Mouse (Mus musculus) neural tube, embryonic 11.5 days (tissue): ENCODE results near the gene Hmcn2. TPM values are rescaled to one million over a fixed set of nuclear protein-coding genes. Genes with fewer than 3 reads are reported as not detected.

Source experiments
- ATAC-seq: fragments of 200-750 bp; cut with Nextera tagmentation; 2 replicates; pipeline ENCODE4 v1.8.0; 2017; ENCODE audit warnings: moderate number of reproducible peaks, mild to moderate bottlenecking, moderate TSS enrichment, moderate library complexity; ENCODE audit not compliant: insufficient read depth, low FRiP score, low TSS enrichment
- DNase-seq: peaks from one replicate; pipeline ENCODE4 v3.0.0-alpha.2; 2015; ENCODE audit warnings: low spot score
- H3K27ac ChIP-seq: fragments of 300-500 bp; sonication (generic); 2 replicates; pipeline ENCODE4 v1.5.1; 2014; ENCODE audit warnings: low read depth, mild to moderate bottlenecking, low read length
- H3K27me3 ChIP-seq: fragments of 300-500 bp; sonication (generic); 2 replicates; pipeline ENCODE4 v1.6.1; 2014; ENCODE audit warnings: mild to moderate bottlenecking, low read length, mixed read lengths; ENCODE audit not compliant: control insufficient read depth, insufficient read depth
- H3K36me3 ChIP-seq: fragments of 300-500 bp; sonication (generic); 2 replicates; pipeline ENCODE4 v1.6.1; 2014; ENCODE audit warnings: mild to moderate bottlenecking, low read length, moderate library complexity, mixed read lengths; ENCODE audit not compliant: control insufficient read depth, insufficient read depth
- H3K4me1 ChIP-seq: fragments of 300-500 bp; sonication (generic); 2 replicates; pipeline ENCODE4 v1.6.1; 2014; ENCODE audit warnings: low read length, mixed read lengths; ENCODE audit not compliant: control insufficient read depth, insufficient read depth
- H3K4me2 ChIP-seq: fragments of 300-500 bp; sonication (generic); 2 replicates; pipeline ENCODE4 v1.6.1; 2014; ENCODE audit warnings: low read depth, mild to moderate bottlenecking, moderate library complexity
- H3K4me3 ChIP-seq: fragments of 300-500 bp; sonication (generic); 2 replicates; pipeline ENCODE4 v1.5.1; 2014; ENCODE audit warnings: low read depth, low read length
- H3K9ac ChIP-seq: fragments of 300-500 bp; sonication (generic); 2 replicates; pipeline ENCODE4 v1.6.1; 2014; ENCODE audit warnings: mild to moderate bottlenecking, low read length
- H3K9me3 ChIP-seq: fragments of 300-500 bp; sonication (generic); 2 replicates; pipeline ENCODE4 v1.6.1; 2016; ENCODE audit warnings: low read length; ENCODE audit not compliant: control insufficient read depth
- WGBS: fragments of 180-500 bp; shearing (Covaris S2); extraction: QIAGEN DNeasy Blood & Tissue Kit; methylation state at CpG from one replicate; pipeline ENCODE4 v1.1.7; 2014; 5-methylcytosine and 5-hydroxymethylcytosine counted together
- polyA plus RNA-seq: library from polyadenylated mRNA; unstranded; fragments of >200 nt; fragmentation: Nextera tagmentation; extraction: Ambion mirVana; gene quantifications from 2 replicates; pipeline ENCODE4 v1.2.1, GENCODE M21; 2014

The Hmcn2 gene
- polyA plus RNA-seq, 1 experiment from 2014 or later, result 0.17 TPM

DNA sequence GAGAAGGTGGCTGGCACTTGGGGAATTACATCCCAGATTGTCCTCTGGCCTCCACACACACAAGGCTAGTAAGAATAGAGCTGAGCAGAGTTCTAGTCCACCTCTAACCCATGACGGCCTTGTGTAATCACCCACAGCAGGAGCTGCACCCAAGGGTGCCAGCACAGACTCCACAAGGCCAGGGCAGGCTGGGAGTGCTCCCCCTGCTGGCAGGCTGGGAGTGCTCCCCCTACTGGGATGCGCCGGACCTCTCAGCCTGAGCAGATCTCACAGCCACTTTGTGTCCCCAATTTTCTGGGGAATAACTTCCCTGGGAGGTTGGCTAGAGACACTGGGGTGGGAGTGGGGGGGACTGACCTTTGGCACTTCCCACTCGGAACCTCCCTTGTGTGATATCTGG lies 68.7 kb downstream of the Hmcn2 start:
- ATAC-seq (no peak), DNase-seq (peak; percentile 43)
- Histone ChIP-seq H3K9me3 (no peaks in the 10 kb centered on the region), H3K27ac (no peak overlapping the region), H3K4me2 (no peak overlapping the region), H3K9ac (no peak overlapping the region), H3K4me3 (no peak overlapping the region), H3K36me3 (no peaks in the 10 kb centered on the region), H3K4me1 (no peaks in the 10 kb centered on the region), H3K27me3 (no peaks in the 10 kb centered on the region)
- WGBS, result 25% methylated on average over 4 of the region's 4 CpGs

DNA sequence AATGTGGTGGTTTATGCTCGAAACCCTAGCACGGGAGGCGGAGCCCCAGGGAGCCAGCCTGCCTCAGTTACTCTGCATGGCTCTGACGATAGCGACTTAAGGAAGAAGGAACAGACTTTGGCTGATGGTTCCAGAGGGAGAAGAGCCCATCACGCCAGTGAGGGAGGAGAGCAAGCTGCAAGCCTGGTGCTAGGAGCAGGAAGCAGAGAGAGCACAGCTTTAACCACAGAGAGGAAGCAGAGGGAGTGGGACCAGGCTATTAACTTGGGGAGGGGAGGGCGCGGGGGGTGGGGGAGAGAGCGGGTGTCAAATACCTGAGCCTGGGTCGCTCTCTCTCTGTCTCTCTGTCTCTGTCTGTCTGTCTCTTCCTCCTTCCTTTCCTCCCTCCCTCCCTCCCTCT lies 102.8 kb downstream of the Hmcn2 start:
- WGBS, result 52% methylated on average over 10 of the region's 10 CpGs
- H3K4me1 ChIP-seq, result no peaks in the 10 kb centered on the region
- no peak overlapping the region for H3K9ac ChIP-seq
- no peak overlapping the region for H3K4me2 ChIP-seq
- no peak overlapping the region for H3K4me3 ChIP-seq
- no peaks in the 10 kb centered on the region for H3K27me3 ChIP-seq
- DNase-seq, result no peak
- H3K9me3 ChIP-seq, result no peaks in the 10 kb centered on the region
- H3K27ac ChIP-seq, result no peak overlapping the region
- ATAC-seq, result no peak
- no peaks in the 10 kb centered on the region for H3K36me3 ChIP-seq

DNA sequence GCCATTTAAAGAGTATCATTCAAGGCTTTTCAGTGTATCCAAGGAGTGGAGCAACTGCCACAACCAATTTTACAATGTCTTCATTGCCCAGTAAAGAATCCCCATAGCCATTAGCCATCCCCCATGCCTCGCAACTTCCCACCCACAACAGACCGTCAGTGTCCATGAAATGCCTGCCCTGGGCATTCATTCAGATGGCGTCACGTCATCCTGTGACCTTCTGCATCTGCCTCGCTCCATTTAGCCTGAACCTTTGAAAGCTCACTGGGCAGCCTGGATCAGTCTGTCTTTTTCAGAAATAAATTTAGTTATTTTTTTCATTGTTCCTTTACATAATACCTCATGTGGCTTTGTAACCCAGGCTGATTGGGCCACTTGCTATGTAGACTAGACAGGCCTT lies 103.8 kb downstream of the Hmcn2 start:
- Histone ChIP-seq H3K4me1 (no peaks in the 10 kb centered on the region), H3K27ac (no peak overlapping the region), H3K4me3 (no peak overlapping the region), H3K9me3 (no peaks in the 10 kb centered on the region), H3K27me3 (no peaks in the 10 kb centered on the region), H3K9ac (no peak overlapping the region), H3K4me2 (no peak overlapping the region), H3K36me3 (no peaks in the 10 kb centered on the region)
- WGBS, result 51% methylated on average over 5 of the region's 5 CpGs
- DNase-seq (no peak), ATAC-seq (no peak)

DNA sequence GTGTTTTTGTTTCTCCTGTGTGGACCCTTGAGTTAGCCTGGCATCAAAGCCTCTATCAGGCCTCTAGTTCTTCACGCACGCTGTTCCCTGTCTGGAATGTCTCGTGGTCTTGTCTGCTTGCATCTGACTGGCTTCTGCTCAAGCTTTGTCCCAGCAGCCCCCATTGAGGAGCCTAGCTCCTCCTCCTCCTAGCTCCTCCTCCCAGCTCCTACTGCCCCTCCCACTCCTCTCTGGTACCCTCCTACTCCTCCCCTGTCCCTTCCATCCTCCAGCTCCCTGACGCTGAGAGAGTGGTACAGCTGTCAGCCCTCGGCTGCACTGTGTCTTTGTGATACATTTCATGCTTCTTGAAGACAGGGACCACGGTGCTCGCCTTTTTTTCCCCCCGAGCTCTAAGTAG lies 104.4 kb downstream of the Hmcn2 start:
- H3K27ac ChIP-seq, result no peak overlapping the region
- no peaks in the 10 kb centered on the region for H3K9me3 ChIP-seq
- no peaks in the 10 kb centered on the region for H3K4me1 ChIP-seq
- H3K4me2 ChIP-seq, result no peak overlapping the region
- no peak overlapping the region for H3K4me3 ChIP-seq
- no peaks in the 10 kb centered on the region for H3K36me3 ChIP-seq
- ATAC-seq, result peak; percentile 60; the same call in 1 of the 2 replicates
- H3K9ac ChIP-seq, result no peak overlapping the region
- DNase-seq, result peak; percentile 62
- H3K27me3 ChIP-seq, result no peaks in the 10 kb centered on the region
- 23% methylated on average over 8 of the region's 8 CpGs for WGBS

DNA sequence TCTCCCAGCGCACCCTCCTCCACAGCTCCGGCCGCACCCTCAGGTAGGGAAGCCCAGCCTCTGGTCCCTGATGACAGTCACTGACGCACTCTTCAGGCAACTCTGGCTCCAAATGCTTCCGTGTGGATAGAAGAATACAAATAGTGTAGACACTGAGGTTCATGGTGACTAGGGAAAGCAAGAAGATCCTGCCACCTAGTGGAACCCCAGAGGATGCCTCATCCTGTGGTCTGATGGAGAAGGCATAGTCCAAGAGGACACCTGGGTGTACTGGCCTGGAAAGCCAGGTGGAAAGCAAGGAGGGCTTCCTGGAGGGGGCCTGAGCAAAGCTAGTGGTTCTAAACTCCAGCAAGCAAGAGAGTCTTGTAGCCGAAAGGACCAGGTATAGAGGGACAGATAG lies 106.7 kb downstream of the Hmcn2 start:
- no peaks in the 10 kb centered on the region for H3K27me3 ChIP-seq
- no peak for DNase-seq
- no peaks in the 10 kb centered on the region for H3K9me3 ChIP-seq
- no peaks in the 10 kb centered on the region for H3K36me3 ChIP-seq
- ATAC-seq, result no peak
- H3K4me2 ChIP-seq, result no peak overlapping the region
- no peak overlapping the region for H3K27ac ChIP-seq
- no peaks in the 10 kb centered on the region for H3K4me1 ChIP-seq
- WGBS, result 81% methylated on average over 6 of the region's 6 CpGs
- H3K9ac ChIP-seq, result no peak overlapping the region
- no peak overlapping the region for H3K4me3 ChIP-seq

DNA sequence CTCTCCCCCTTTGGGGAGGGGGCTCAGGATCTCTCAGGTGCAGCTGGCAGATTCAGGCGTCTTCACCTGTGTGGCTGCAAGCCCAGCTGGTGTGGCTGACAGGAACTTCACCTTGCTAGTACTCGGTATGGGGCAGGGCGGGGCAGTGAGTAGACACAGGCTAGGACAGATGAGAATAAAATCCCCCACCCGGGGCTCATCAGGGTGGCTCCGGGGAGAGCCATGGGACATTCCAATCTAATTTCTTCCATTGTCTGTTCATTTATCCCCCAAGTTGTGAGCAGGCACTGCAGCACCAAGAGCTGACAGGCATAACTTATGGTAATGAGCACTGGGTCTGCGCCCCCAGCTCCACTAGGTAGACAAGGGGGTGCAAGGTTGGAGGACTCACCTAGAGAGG lies 108.4 kb downstream of the Hmcn2 start:
- Histone ChIP-seq H3K36me3 (no peaks in the 10 kb centered on the region), H3K9ac (no peak overlapping the region), H3K4me1 (no peaks in the 10 kb centered on the region), H3K27ac (no peak overlapping the region), H3K27me3 (no peaks in the 10 kb centered on the region), H3K9me3 (no peaks in the 10 kb centered on the region), H3K4me2 (no peak overlapping the region), H3K4me3 (no peak overlapping the region)
- ATAC-seq (no peak), DNase-seq (no peak)
- WGBS, result 62% methylated on average over 6 of the region's 6 CpGs

DNA sequence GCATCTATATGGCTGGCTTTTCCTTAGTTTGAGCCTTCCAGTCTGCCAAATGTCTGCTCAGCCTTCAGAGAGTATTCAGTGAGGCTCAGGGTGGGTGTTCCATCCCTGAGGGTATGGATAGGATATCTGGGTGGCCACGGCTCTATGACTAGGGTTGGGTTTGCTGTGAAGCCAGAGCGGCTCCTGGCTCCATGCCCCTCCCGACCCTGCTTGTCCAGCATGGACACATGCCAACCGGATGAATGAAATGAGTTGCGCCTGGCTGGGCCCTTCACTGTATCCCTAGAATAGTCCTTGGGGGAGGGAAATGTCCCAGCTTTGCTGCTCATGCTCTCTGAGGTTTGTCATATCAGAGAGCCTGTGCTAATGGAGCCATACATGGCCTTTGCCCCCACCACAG lies 117.3 kb downstream of the Hmcn2 start:
- no peaks in the 10 kb centered on the region for H3K9me3 ChIP-seq
- H3K27me3 ChIP-seq, result no peaks in the 10 kb centered on the region
- no peak overlapping the region for H3K9ac ChIP-seq
- no peak overlapping the region for H3K4me3 ChIP-seq
- ATAC-seq, result no peak
- H3K4me2 ChIP-seq, result no peak overlapping the region
- no peak overlapping the region for H3K27ac ChIP-seq
- 91% methylated on average over 5 of the region's 5 CpGs for WGBS
- no peaks in the 10 kb centered on the region for H3K4me1 ChIP-seq
- DNase-seq, result no peak
- no peaks in the 10 kb centered on the region for H3K36me3 ChIP-seq

DNA sequence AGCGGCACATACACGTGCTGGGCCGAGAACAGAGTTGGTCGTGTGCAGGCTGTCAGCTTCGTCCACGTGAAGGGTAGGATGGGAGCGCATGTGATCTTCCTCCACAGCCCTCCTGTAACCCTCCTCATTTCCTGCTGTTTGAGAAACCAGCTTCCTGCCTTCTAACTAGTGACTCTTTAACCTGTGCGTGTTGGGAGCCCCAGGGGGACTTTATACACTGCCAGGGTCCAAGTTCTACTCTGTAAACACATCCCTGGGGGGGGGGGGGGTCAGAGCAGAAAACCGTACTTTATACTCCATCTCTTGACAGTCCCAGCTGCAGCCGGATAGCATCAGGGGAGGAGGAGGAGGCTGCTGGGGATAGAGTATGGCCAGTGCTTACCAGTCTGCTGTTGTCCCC lies 120.5 kb downstream of the Hmcn2 start:
- H3K4me1 ChIP-seq, result no peaks in the 10 kb centered on the region
- H3K9ac ChIP-seq, result no peak overlapping the region
- no peaks in the 10 kb centered on the region for H3K36me3 ChIP-seq
- no peak for DNase-seq
- H3K4me2 ChIP-seq, result no peak overlapping the region
- ATAC-seq, result no peak
- H3K9me3 ChIP-seq, result no peaks in the 10 kb centered on the region
- no peak overlapping the region for H3K27ac ChIP-seq
- H3K27me3 ChIP-seq, result no peaks in the 10 kb centered on the region
- H3K4me3 ChIP-seq, result no peak overlapping the region
- WGBS, result 81% methylated on average over 9 of the region's 10 CpGs

DNA sequence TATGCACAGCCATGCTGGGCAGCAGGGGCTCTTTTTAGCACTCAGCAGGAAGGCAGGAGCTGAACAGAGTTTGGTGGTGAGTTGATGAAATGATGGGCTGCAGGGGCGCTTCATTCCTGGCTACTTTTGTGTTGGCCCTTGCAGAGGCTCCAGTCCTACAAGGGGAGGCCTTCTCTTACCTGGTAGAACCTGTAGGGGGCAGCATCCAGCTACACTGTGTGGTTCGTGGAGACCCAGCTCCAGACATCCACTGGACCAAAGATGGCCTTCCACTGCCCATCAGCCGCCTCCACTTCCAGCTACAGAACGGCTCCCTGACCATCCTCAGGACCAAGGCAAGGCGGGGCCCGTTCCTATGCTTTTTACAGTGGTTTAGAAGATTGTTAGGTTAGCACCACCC lies 121.4 kb downstream of the Hmcn2 start:
- Histone ChIP-seq H3K27ac (no peak overlapping the region), H3K9me3 (no peaks in the 10 kb centered on the region), H3K4me2 (no peak overlapping the region), H3K4me3 (no peak overlapping the region), H3K9ac (no peak overlapping the region), H3K4me1 (no peaks in the 10 kb centered on the region), H3K36me3 (no peaks in the 10 kb centered on the region), H3K27me3 (no peaks in the 10 kb centered on the region)
- DNase-seq (peak; percentile 59), ATAC-seq (no peak)
- WGBS, result 36% methylated on average over 6 of the region's 6 CpGs
